Mouse (Mus musculus): Measurements from ENCODE around the gene Dchs1.
"Not testable (repeated sequence)": the region's sequence is repeated elsewhere in the genome, so short reads cannot be mapped to it uniquely, and the experiment has no call there.

Dchs1 gene

DNA sequence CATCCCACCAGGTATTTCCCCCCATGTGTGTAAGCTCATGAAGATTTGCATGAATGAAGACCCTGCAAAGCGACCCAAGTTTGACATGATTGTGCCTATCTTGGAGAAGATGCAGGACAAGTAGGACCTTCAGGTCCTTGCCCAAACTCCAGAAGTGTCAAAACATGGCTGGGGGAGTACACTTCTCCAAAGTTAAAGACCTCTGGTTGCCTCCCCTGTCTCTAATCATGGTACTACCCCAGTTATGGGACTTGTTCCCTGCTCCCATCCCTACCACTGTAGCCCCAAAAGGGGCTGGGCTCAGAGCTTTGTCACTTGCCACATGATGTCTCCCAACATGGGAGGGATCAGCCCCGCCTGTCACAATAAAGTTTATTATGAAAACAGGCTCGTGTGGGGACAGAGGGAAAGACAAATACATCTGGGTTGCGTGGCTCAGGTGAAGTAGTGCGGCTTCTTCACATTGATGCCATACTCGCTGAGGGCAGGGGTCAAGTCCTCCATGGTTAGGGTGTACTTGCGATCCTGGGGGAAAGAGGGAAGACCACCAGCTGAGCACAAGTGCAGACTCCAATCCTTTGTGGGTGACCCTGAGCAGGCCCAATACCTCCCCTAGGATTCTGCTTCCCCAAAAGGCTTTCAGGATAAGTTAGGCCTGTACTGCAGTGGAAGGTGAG is 44.8 kb downstream of the Dchs1 start:
- not testable (repeated sequence) for DNase-seq (ENCODE audit: low spot score in 2 of 2)

DNA sequence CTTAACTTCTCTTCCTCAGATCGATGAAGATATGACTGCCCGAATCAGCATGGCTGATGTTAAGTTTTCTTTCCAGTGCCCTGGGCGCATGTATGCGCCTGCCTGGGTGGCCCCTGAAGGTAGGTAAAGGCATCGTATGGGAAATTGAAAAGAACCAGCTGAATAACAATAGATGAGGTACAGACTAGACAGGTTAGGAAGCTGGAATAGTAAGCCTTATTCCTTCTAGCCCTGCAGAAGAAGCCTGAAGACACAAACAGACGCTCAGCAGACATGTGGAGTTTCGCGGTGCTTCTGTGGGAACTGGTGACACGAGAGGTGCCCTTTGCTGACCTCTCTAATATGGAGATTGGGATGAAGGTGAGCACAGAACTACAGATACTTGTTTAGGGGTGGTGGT is 45.5 kb downstream of the Dchs1 start:
- no peak for DNase-seq (ENCODE audit: low spot score in 2 of 2)

DNA sequence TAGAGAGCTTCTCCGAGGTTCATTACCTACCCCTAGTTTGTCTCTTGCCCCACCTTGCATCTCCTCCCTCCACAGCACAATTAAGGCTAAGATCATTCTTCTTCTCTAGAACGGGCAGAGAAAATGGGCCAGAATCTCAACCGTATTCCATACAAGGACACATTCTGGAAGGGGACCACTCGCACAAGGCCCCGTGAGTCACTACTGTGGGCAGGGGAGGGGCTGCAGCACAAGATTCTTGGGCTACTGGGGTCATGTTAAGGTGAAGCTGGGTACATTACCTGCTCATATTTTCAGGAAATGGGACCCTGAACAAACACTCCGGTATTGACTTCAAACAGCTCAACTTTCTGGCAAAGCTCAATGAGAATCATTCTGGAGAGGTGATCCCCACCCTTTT is 46.6 kb downstream of the Dchs1 start:
- no peak for DNase-seq (ENCODE audit: low spot score in 2 of 2)

DNA sequence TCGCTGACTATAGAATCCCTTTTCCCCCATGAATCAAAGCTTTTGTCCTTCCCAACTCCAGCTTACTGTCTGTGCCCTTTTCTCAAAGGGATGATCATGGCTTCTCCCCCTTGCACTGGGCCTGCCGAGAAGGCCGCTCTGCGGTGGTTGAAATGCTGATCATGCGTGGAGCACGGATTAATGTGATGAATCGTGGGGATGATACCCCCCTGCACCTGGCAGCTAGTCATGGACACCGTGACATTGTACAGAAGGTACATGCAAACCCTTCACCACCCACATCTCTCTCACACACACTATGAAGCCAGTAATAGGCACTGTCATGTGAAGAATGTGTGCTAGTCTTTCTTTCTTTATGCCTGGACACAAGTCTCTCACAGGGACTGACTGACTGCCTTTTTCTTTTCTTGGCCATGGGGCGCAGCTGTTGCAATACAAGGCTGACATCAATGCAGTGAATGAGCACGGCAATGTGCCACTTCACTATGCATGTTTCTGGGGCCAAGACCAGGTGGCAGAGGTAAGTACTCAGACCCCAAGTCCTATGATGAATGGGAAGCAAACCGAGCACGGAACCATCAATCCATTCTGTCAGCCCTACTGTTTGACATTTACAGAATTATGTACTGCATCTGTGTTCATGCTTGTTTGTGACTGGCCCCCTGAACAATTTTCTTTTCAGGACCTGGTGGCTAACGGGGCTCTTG is 47.2 kb downstream of the Dchs1 start:
- DNase-seq (ENCODE audit: low spot score in 2 of 2): no peak

DNA sequence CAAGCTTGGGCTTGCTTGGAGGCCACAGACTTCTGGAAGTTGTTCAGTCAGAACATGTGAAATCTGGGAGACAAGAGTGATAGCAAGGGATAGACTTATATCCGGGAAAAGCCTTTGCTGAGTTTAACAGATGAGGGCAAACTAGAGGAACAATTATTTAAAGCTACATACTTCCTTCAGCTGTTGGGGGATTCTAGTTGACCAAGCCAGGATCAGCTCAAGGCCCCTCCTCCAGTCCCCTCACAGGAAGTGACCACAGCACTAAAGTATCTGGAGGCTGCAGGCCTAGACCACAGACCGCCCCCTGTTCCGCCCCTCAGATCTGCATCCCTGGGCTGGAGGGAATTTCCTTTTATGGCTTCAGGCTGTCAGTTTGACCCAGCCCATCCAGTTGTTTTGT is 48.5 kb downstream of the Dchs1 start:
- DNase-seq (ENCODE audit: low spot score in 2 of 2): no peak

DNA sequence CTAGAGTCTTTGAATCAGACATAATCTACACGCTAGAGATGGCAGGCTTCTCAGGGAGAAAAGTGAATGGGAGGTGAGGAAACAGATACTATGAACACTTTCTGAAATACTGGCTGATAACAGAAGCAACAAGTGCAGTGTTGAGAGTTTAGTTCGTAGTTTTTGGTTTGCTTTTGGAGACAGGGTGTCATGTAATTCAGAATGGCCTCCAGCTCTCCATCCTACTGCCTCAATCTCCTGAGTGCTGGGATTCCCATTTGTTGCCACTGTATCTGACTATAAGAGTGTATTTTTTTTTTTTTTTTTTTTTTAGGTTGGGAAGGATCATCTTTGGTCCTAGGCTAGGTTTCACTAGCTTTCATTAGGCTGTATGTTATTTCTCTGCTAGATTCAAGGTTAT is 49.2 kb downstream of the Dchs1 start:
- DNase-seq (ENCODE audit: low spot score in 2 of 2): no peak

DNA sequence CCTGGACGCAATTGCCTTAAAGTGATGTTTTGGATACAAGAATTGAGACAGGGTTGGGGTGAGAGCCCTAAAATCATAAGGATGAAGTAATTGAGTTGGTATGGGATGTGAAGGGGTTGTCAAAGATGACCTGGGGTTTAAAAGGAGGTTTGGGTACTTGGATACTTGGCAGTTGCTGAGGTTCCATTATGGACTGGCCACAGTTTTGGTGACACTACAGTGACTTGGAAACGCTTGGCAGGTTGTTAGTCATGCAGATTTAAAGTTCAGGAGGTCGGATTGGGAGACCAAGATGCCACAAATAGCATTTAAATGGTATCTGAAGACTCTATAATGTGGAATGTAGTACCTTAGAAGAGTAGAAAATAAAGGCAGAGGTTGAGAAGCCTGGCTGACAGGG is 49.8 kb downstream of the Dchs1 start:
- DNase-seq (ENCODE audit: low spot score in 2 of 2): no peak

DNA sequence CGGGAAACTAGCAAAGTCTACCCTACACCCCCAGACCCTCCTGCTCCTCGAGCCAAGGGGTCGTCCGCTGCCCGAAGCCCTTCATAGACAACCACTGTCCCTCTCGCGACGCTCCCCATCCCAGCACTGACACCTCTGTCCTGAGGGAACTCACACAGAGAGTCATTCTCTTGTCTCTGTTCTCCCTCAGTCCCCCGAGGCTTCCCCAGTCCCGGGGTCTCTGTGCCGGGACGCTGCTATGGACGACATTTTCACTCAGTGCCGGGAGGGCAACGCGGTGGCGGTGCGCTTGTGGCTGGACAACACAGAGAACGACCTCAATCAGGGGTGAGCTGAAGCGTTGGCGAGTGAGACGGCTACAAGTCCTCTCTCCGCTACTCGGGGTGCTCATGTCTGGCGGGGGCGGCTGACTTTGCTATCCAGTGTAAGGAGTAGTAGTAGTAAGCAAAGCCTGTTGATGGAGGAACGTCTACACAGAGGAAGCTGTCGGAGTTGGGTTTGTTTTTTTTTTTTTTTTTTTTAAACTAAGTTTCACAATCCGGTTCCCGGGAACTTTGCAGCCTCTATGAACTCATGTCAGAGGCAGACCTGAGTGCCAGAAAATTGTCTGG is 50.4 kb downstream of the Dchs1 start, which contains the start of gene Rrp8:
TSS of gene Rrp8 (minus strand) at position 475 of the 611 bp plus-strand sequence.
- DNase-seq (ENCODE audit: low spot score in 2 of 2): peak; percentile 32 to 44

DNA sequence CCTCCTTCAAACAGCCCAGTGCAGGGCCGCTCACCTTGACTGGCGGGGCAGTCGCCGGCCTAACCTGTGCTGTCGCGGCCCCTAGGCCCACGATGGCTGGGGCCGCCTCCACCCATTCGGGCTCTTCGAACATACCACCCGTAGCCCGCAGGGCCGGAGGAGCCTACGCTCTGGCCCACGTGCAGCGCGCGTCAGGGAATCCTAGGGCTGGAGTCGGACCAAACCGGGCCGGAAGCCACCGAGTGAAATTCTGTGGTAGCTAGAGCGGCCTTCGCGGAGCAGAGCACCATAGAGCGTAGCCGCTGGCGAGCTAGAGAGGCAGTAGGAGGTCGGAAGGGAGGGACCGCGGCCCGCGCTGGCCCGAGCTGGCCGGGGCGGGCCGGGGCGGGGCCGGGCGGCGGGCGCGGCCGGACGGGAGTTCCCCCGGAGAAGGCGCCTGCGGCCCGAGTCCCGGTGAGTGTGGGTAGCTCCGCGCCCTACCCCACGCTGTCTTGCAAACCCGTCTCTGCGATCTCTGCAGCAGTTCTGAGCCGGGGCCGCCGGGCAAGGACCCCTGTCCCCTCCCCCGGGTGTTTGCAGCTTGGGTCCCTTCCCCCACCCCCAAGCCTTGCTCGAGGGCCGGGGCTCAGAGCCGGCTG is 51.1 kb downstream of the Dchs1 start, which contains the start of gene Ilk:
TSS of gene Ilk (plus strand) at position 329 of the 638 bp plus-strand sequence.
- DNase-seq (ENCODE audit: low spot score in 2 of 2): peak; percentile 75 to 78

DNA sequence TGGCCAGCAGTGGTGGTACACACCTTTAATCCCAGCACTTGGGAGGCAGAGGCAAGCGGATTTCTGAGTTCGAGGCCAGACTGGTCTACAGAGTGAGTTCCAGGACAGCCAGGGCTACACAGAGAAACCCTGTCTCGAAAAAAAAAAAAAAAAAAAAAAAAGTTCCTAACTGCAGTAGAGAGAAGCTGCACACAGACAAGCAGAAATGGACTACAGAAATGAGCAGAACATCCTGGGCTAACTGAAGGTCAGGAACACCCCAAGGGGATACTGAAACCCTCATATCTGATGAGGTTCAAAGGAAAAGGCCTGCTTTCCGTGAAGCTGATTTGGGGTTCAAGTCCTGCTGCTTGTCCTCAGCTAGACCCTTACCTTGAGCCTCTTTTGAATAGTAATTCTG is 52.0 kb downstream of the Dchs1 start:
- not testable (repeated sequence) for DNase-seq (ENCODE audit: low spot score in 2 of 2)

DNA sequence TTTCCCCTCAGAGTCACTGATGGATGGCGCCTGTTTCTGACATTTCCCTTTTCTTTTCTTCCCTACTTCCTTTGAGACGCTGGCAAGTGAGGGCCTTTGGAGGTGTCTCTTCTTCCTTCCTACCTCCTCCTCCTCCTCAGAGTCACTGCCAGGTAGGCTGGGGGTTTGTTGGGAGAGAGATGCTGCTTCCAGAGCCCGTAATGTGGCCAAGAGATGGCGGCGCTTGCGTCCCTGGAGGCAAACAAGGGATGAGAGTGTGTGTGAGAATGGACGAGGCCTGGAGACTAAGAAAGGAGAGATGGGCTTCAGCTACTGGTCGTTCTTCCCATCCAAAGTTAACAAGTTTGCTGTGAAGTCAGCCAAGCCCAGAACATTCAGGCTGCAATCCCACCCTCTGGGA is 52.6 kb downstream of the Dchs1 start:
- no peak for DNase-seq (ENCODE audit: low spot score in 2 of 2)

DNA sequence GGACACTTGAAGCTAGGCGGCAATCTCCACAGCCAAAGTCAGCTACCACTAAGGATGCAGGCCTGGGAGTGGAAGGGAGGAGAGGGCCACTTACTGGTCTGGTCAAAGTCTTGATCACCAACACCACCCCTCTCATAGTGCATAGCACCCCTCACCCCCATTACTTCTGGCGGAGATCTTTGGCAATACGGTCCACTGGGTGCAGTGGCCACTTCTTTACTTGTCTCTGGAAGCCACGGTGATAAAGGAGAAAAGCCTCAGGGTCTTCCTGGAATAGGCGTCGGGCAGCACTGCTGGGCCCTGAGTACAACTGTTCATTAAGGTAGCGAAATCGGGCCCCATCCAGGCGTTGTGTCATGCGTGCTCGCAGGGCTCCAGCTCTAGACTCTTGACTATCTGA is 53.6 kb downstream of the Dchs1 start:
- no peak for DNase-seq (ENCODE audit: low spot score in 2 of 2)

DNA sequence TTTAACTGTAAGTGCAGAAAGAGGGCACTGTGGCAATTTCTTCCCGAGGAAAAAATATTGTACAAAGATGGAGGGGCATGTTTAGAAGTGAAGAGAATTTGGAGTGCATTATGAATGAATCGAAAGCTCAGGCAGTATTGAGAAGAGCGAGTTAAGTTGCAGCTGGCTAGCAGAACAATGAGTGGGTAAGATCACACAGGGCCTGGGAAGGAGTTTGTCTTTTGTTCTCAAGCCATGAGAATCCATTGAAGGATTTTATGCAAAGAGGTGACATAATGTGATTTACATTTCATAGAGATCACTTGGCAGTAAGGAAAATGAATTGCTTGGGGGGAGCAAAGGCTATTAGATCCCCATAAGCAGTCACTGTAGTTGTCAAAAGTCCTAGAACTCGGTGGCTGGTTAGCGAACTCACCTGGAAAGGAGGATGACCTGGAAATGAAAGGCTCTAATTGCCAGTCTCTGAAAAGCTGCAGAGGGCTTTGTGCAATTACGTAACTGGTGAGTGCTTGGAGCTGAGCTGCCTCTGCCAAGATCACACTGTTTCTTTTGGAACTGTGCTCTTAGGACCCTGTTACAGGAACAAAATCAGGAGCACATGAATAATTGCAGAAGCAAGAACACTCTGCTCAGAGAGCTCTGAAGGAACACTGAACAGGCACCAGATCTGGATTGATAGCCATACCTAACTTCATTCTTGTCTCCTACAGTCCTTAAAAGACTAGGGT is 58.6 kb downstream of the Dchs1 start:
- DNase-seq (ENCODE audit: low spot score in 2 of 2): no peak

DNA sequence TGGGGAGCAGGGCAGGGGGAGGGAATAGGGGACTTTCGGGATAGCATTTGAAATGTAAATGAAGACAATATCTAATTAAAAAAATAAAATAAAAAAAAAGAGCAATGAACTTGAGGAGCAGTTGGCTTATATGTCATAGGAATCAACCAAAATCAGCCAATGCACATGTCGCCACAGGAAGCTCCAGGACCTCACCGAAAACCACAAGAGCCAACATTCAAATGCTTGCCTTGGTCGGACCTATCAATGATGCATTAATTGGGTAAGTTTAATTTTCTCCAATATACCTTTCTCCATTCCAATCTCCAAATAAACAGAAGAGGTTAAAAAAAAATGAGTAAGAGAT is 60.5 kb downstream of the Dchs1 start:
- DNase-seq (ENCODE audit: low spot score in 2 of 2): no peak

DNA sequence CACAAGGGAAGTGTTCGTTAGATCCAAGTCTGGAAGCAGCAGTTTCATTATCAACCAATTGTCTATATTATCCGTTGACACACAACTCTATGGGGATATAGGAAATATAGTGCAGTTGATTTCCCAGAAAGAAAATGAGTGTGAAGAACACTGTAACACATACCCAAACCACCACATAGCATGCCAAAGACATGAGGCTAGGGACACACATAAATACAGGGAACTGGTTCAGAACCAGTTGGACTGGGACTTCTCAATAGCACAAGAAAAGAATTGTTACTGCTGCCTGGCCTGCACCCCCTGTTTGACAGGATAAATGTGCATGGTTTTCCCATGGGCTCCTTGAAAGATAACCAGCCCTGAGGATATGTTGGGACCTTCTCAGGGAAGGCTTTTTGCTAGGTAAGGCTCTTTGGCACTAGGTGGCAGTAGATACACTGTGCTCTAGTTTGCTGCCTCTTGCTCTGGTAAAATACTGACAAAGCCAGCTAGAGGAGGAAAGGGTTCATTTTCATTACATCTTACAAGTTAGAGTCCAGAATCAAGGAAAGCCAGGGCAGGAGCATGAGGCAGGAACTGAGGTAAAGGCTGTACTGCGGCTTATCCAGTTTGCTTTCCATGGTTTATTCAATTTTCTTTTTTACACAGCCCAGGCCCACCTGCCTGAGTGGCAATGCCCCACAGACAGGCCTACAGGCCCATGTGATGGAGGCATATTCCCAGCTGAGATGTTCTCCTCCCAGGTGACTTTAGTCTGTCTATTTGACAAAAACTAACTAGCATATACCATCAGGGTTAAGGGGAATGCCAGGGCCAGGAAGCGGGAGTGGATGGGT is 61.1 kb downstream of the Dchs1 start:
- peak in 1 of 2 experiments; percentile 50 for DNase-seq (ENCODE audit: low spot score in 2 of 2)

DNA sequence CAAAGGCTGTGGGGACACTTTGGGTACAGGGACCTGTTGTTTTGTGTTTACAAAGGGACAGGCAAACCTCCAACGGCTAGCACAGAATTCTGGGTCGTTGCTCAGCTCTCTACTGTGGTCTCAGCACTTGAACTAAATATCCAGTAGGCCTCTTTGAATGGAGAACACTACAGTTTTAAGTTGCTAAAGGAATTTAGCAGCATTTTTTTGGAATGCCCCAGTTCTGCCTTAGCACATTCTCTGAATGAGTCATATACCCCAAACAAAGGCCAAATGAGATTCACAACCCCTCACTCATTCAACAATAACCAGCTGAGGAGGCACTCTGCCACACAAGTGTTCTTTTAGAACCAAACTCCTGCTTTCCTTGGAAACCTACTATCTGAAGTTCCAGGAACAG is 65.5 kb downstream of the Dchs1 start:
- no peak for DNase-seq (ENCODE audit: low spot score in 2 of 2)

DNA sequence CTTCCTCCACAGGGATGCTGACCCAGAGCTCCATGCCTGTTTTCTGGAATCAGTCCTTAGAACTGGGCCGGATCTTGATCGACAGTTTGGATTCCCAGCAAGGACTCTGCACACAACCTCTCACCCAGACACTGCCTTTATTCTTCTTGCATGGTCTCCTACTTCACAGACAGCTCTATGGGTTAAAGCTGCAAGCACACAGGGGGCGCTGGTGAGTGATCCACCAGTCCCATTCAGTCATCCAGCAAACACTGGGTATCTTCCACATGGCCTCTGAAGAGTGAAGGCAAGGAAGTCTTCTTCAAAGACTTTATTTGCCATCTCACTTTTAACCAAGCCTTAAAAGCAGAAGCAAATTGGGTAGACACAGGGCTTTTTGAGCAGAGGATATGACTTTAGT is 72.1 kb downstream of the Dchs1 start:
- DNase-seq (ENCODE audit: low spot score in 2 of 2): peak in 1 of 2 experiments; percentile 14

DNA sequence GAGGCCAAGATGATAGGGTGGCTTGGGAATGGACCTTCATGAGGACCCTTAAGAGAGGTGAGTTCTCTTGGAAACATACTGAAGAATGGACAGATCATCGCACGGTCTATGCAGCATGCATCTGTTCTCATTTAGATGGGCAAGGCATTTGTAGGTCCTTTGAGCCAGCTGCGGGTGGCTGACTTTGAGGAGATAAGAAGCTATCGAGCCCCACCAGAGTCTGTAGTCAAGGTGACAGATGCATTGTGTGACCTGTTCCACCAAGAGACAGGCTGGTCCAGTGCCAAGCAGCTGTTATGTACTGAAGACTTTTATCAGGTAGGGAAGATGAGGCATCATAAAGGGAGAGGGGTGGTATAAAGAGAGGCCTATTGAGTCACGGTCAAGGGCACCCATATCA is 78.7 kb downstream of the Dchs1 start:
- no peak for DNase-seq (ENCODE audit: low spot score in 2 of 2)

DNA sequence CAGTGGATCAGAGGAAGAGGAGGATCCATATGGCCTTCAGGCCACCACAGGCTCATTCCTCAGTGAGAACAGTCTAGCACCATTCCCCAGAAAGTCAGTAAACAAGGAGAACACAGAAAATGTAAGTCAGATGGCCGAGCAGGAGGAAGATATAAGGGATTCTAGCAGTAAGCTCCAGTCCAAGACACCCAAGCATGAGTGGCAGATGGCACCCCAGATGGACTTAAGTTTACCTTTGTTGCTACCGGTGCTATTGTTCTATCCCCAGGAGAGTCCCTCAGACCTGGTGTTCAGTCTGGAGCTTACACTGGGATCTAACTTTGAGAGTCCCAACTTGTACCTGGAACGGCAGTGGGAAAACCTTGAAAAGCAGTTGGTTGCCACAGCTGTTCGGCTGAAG is 83.6 kb downstream of the Dchs1 start:
- DNase-seq (ENCODE audit: low spot score in 2 of 2): no peak

DNA sequence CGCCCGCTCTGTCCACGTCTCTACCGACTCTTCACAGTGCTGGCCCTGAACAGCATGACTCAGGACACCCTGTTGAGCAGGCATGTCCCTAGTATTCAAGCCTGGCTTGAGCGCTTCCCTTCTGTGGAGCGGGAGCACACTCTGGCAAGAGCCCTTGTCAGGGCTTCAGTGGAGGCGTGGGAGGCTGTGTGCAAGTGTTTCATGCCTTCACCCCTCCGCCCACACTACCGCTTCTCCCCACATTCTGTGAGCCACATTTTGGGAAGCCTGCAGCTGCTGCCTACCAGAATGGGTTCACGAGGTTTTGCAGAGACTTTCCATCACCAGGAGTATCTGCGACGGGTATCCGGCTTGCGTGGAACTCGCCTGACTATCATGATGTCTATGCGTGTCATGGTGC is 84.3 kb downstream of the Dchs1 start:
- DNase-seq (ENCODE audit: low spot score in 2 of 2): no peak
